Mouse (Mus musculus): ENCODE data around the gene Pgm1. TPM values are rescaled to one million over a fixed set of nuclear protein-coding genes. Genes with fewer than 3 reads are reported as not detected.

Gene Pgm1
- polyA plus RNA-seq, 1 experiment from 2014 or later, result 63.5 TPM

GRCm38 (mm10) chr4:99981216-99981615 lies 52.0 kb downstream of the Pgm1 start:
- Histone ChIP-seq H3K27ac (no peak overlapping the region), H3K36me3 (ENCODE audit: insufficient read depth, low read length) (peaks cover 6% of the 10 kb centered on the region; the same call in 1 of the 2 replicates), H3K4me1 (replicated peaks; ENCODE audit: insufficient read depth, low read length) (no peaks in the 10 kb centered on the region), H3K4me3 (replicated peaks; ENCODE audit: low read depth, low read length) (no peak overlapping the region), H3K27me3 (ENCODE audit: insufficient read depth, low read length) (no peaks in the 10 kb centered on the region), H3K9me3 (replicated peaks; ENCODE audit: low read length) (no peaks in the 10 kb centered on the region), H3K9ac (ENCODE audit: low read depth, low read length) (no peak overlapping the region), H3K4me2 (ENCODE audit: low read length) (no peak overlapping the region)
- 93% methylated on average over 2 of the region's 2 CpGs for WGBS
- no peak for TF ChIP-seq CTCF (IDR thresholded peaks at IDR 0.05; ENCODE audit: low read depth)
- DNase-seq (ENCODE audit: low spot score), result no peak
- no peak for ATAC-seq (replicated peaks; ENCODE audit: low FRiP score, low read depth)

GRCm38 (mm10) chr4:99983652-99984368 lies 54.6 kb downstream of the Pgm1 start:
- H3K9me3 ChIP-seq (replicated peaks; ENCODE audit: low read length), result no peaks in the 10 kb centered on the region
- H3K4me3 ChIP-seq (replicated peaks; ENCODE audit: low read depth, low read length), result no peak overlapping the region
- H3K27ac ChIP-seq, result no peak overlapping the region
- WGBS, result 77% methylated on average over 13 of the region's 13 CpGs
- ATAC-seq (replicated peaks; ENCODE audit: low FRiP score, low read depth) (no peak), DNase-seq (ENCODE audit: low spot score) (no peak)
- no peak overlapping the region for H3K9ac ChIP-seq (ENCODE audit: low read depth, low read length)
- H3K4me2 ChIP-seq (ENCODE audit: low read length), result no peak overlapping the region
- no peaks in the 10 kb centered on the region for H3K27me3 ChIP-seq (ENCODE audit: insufficient read depth, low read length)
- H3K36me3 ChIP-seq (ENCODE audit: insufficient read depth, low read length), result peaks cover 6% of the 10 kb centered on the region; the same call in 1 of the 2 replicates
- TF ChIP-seq CTCF (IDR thresholded peaks at IDR 0.05; ENCODE audit: low read depth), result no peak
- H3K4me1 ChIP-seq (replicated peaks; ENCODE audit: insufficient read depth, low read length), result no peaks in the 10 kb centered on the region

- ATAC-seq (replicated peaks; ENCODE audit: low FRiP score, low read depth), result no peak
- Histone ChIP-seq H3K27me3 (ENCODE audit: insufficient read depth, low read length) (no peaks in the 10 kb centered on the region), H3K9me3 (replicated peaks; ENCODE audit: low read length) (no peaks in the 10 kb centered on the region)
Measured at GRCm38 (mm10) chr4:99984369-99984752, 55.1 kb downstream of the Pgm1 start.

GRCm38 (mm10) chr4:99985086-99985485 lies 55.9 kb downstream of the Pgm1 start:
- H3K4me2 ChIP-seq (ENCODE audit: low read length), result no peak overlapping the region

More at GRCm38 (mm10) chr4:99984369-99984752, 55.1 kb downstream of the Pgm1 start:
- no peaks in the 10 kb centered on the region for H3K4me1 ChIP-seq (replicated peaks; ENCODE audit: insufficient read depth, low read length)
- no peak overlapping the region for H3K27ac ChIP-seq
- H3K36me3 ChIP-seq (ENCODE audit: insufficient read depth, low read length), result peaks cover 6% of the 10 kb centered on the region; the same call in 1 of the 2 replicates
- no peak for DNase-seq (ENCODE audit: low spot score)
- WGBS, result 88% methylated on average over 7 of the region's 7 CpGs
- H3K4me2 ChIP-seq (ENCODE audit: low read length), result no peak overlapping the region
- no peak overlapping the region for H3K9ac ChIP-seq (ENCODE audit: low read depth, low read length)
- TF ChIP-seq CTCF (IDR thresholded peaks at IDR 0.05; ENCODE audit: low read depth), result no peak
- H3K4me3 ChIP-seq (replicated peaks; ENCODE audit: low read depth, low read length), result no peak overlapping the region

GRCm38 (mm10) chr4:99985631-99986030 lies 56.4 kb downstream of the Pgm1 start:
- Histone ChIP-seq H3K27ac (no peak overlapping the region), H3K36me3 (ENCODE audit: insufficient read depth, low read length) (peaks cover 6% of the 10 kb centered on the region; the same call in 1 of the 2 replicates), H3K9ac (ENCODE audit: low read depth, low read length) (no peak overlapping the region), H3K9me3 (replicated peaks; ENCODE audit: low read length) (no peaks in the 10 kb centered on the region), H3K4me2 (ENCODE audit: low read length) (no peak overlapping the region), H3K27me3 (ENCODE audit: insufficient read depth, low read length) (no peaks in the 10 kb centered on the region), H3K4me1 (replicated peaks; ENCODE audit: insufficient read depth, low read length) (no peaks in the 10 kb centered on the region), H3K4me3 (replicated peaks; ENCODE audit: low read depth, low read length) (no peak overlapping the region)
- no peak for TF ChIP-seq CTCF (IDR thresholded peaks at IDR 0.05; ENCODE audit: low read depth)
- 47% methylated on average over 12 of the region's 12 CpGs for WGBS
- ATAC-seq (replicated peaks; ENCODE audit: low FRiP score, low read depth) (no peak), DNase-seq (ENCODE audit: low spot score) (no peak)

More at GRCm38 (mm10) chr4:99985086-99985485, 55.9 kb downstream of the Pgm1 start:
- peaks cover 6% of the 10 kb centered on the region; the same call in 1 of the 2 replicates for H3K36me3 ChIP-seq (ENCODE audit: insufficient read depth, low read length)
- no peak overlapping the region for H3K27ac ChIP-seq
- ATAC-seq (replicated peaks; ENCODE audit: low FRiP score, low read depth), result no peak
- no peaks in the 10 kb centered on the region for H3K4me1 ChIP-seq (replicated peaks; ENCODE audit: insufficient read depth, low read length)
- no peak overlapping the region for H3K4me3 ChIP-seq (replicated peaks; ENCODE audit: low read depth, low read length)
- TF ChIP-seq CTCF (IDR thresholded peaks at IDR 0.05; ENCODE audit: low read depth), result no peak
- no peaks in the 10 kb centered on the region for H3K9me3 ChIP-seq (replicated peaks; ENCODE audit: low read length)
- 80% methylated on average over 7 of the region's 7 CpGs for WGBS
- DNase-seq (ENCODE audit: low spot score), result no peak
- no peaks in the 10 kb centered on the region for H3K27me3 ChIP-seq (ENCODE audit: insufficient read depth, low read length)
- H3K9ac ChIP-seq (ENCODE audit: low read depth, low read length), result no peak overlapping the region

GRCm38 (mm10) chr4:99986609-99987008 lies 57.4 kb downstream of the Pgm1 start:
- ATAC-seq (replicated peaks; ENCODE audit: low FRiP score, low read depth) (no peak), DNase-seq (ENCODE audit: low spot score) (no peak)
- Histone ChIP-seq H3K27me3 (ENCODE audit: insufficient read depth, low read length) (no peaks in the 10 kb centered on the region), H3K27ac (no peak overlapping the region), H3K9ac (ENCODE audit: low read depth, low read length) (no peak overlapping the region), H3K4me3 (replicated peaks; ENCODE audit: low read depth, low read length) (no peak overlapping the region), H3K4me2 (ENCODE audit: low read length) (no peak overlapping the region), H3K4me1 (replicated peaks; ENCODE audit: insufficient read depth, low read length) (no peaks in the 10 kb centered on the region), H3K9me3 (replicated peaks; ENCODE audit: low read length) (no peaks in the 10 kb centered on the region), H3K36me3 (ENCODE audit: insufficient read depth, low read length) (peaks cover 4% of the 10 kb centered on the region; the same call in 1 of the 2 replicates)
- 67% methylated on average over 10 of the region's 10 CpGs for whole genome bisulfite sequencing
- TF ChIP-seq CTCF (IDR thresholded peaks at IDR 0.05; ENCODE audit: low read depth), result no peak

Measured in kidney, postnatal 0 days (tissue).